Mouse (Mus musculus) ES-Bruce4 (cell line): Measurements from ENCODE around the gene Prps1l3.

Experiments used
- CTCF ChIP-seq: IDR thresholded peaks from one replicate; pipeline ENCODE4 v1.8.1; 2011; ENCODE audit warnings: low read depth, low read length
- EP300 ChIP-seq: IDR thresholded peaks from 2 replicates; pipeline ENCODE4 v1.6.1; 2011; ENCODE audit warnings: low read depth, low read length; ENCODE audit not compliant: insufficient read depth
- POLR2A ChIP-seq: IDR thresholded peaks from one replicate; pipeline ENCODE4 v1.8.1; 2011; ENCODE audit warnings: low read length; ENCODE audit not compliant: insufficient read depth

GRCm38 (mm10) chr12:57230192-57230706 lies at the start of gene Prps1l3, which contains the start of gene Mipol1:
- TF ChIP-seq CTCF (no peak), EP300 (0 out of 2 replicates have a peak, but pooled peaks have one; percentile 32), POLR2A (peak; percentile 80)
